Mouse (Mus musculus) embryo, embryonic 10 days (tissue): ENCODE results near the gene Nol6.

Source experiments
- DNase-seq: peaks from one replicate; pipeline ENCODE4 v3.0.0-alpha.2; 2015; ENCODE audit warnings: low spot score

Gene Nol6

DNA sequence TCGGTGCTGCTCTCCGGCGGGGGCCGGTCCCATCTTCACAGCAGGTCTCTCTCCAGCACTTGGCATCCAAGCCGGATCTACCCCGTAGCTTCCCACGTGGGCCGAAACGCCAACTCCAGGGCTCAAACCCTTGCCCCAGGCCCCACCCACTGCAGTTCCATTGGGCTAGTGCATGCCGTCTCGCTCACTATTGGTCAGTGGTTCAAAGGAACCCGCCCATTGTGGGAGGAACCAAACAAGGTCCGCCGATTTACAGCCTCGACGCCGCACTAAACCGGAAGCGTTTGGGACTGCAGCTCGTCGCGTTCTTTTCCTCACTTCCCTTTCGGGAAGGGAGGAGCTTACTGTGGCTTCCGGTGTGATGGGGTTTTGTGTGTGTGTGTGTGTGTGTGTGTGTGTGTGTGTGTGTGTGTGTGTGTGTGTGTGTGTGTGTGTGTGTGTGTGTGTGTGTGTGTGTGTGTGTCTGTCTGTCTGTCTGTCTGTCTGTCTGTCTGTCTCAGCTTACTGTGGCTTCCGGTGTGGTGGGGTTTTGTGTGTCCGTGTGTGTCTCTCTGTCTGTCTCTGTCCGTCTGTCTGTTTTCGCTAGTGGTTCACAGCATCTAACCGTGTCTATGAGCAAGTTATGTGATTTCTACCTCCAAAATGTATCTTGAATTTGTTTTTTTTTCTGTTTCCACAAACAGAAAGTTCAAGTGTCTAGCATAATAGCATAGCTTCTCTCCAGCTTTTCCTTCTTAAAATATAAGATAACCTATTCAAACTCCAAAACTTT, at the start of gene Nol6:
Gene Nol6, minus strand, starts transcription at position 276 of the 772 bp plus-strand sequence.
- DNase-seq: peak; percentile 100

DNA sequence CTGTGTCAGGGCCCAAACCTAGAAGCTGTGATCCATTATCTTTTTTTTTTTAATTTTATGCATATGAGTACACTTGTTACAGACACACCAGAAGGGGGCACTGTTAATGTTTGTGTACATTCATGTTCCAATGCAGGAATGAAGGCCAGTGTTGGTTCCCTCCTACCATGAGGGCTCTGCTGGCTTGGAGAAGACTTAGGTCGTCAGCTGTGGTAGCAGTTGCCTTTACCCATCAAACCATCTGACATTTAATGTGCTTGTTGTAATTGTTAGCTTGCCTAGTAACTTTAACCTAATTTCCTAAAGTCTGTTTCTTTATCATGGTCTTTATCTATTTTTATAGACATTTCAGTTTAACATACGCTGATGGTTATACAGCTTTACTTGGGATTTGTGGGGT, 46.7 kb upstream of the Nol6 start:
- DNase-seq: no peak

DNA sequence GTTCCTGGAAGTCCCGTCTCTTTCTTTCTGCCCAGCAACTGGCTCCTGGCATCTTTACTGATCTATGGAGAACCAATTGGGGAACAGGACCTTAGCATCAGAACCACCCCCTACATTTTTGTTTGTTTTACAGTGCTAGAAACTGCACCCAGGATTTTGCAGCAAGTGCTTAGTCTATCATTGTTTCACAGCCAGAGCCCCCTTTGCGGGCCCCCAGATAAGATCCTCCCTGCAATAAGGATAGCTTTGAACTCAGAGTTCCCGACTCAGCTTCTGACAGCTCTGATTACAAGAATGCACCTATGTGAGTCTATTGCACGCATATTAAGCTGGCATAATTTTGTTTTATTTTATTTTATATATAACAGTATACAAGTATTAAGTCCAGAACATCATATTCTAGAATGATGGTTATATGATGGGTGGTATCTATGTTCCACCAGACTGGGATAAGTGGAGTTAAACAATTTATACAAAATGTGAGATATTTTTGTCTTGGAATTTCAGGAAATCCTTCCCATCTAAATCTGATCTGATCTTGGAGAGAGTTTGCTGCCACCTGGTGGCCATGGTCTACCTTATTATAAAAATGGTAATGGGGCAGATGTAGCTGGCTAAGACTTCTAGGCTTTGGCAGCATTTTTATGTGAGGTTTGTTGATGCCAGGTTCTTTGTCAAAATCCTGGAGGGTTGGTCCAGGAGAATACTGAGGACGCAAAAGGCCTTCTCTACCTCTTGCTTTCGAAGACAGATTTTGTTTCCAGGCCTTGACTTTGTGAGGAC, 41.6 kb upstream of the Nol6 start:
- peak; percentile 86 for DNase-seq

- no peak for DNase-seq
Measured at GRCm38 (mm10) chr4:41164974-41165373, 40.7 kb upstream of the Nol6 start.

GRCm38 (mm10) chr4:41161232-41161631, 37.0 kb upstream of the Nol6 start:
- no peak for DNase-seq

GRCm38 (mm10) chr4:41158251-41158650, 34.0 kb upstream of the Nol6 start:
- no peak for DNase-seq

DNA sequence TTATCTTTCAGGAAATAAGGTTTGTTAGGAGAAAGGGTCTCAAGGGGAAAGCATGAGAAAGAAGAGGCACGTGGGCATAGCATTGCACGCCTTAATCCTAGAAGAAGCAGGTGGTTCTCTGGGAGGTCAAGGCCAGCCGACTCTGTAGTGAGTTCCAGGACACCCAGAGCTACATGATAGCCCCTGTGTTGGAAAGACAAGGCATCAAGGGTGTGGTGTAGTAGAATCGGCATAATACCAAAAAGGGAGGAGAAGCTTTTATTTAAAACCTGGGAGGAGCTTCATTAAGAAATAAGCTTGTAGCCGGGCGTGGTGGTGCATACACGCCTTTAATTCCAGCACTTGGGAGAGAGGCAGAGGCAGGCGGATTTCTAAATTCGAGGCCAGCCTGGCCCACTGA, 32.7 kb upstream of the Nol6 start:
- no peak for DNase-seq

GRCm38 (mm10) chr4:41153146-41153545, 28.9 kb upstream of the Nol6 start:
- no peak for DNase-seq

DNA sequence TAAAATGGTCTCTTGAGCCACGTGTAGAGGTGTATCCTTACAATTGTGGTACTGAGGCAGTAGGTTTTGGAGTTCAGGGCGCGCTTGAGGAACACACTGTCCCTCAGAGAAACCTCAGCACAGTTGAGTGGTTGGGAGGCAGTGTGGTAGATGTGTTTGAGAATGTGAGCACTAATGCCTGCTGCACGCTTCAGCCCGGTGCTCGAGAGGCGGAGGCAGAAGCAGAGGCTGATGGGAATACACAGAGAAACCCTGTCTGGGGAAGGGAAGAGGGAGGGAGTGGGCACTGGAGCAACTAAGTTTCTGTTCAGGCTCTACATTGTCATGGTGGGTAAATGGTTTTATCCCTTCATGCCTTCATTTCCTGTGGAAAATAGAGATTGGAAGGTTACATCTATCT, 26.9 kb upstream of the Nol6 start:
- no peak for DNase-seq

- no peak for DNase-seq
Measured at GRCm38 (mm10) chr4:41149891-41150290, 25.6 kb upstream of the Nol6 start.

DNA sequence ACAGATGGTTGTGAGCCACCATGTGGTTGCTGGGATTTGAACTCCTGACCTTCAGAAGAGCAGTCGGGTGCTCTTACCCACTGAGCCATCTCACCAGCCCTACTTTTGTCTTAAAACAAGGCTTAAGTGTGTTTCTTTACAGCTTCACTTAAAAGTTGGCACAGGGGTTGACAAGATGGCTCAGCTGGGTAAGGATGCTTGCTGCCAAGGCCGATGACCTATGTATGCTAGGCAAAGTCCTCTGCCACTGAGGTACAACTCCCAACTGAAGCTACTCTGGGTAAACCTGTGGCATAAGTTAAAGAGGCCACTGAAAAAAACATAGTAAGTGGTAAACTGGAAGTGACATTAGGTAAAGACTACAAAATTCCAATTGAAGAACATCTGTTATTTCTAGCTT, 18.3 kb upstream of the Nol6 start:
- no peak for DNase-seq

GRCm38 (mm10) chr4:41140174-41140875, 16.1 kb upstream of the Nol6 start:
- DNase-seq: no peak

GRCm38 (mm10) chr4:41136811-41137210, 12.6 kb upstream of the Nol6 start:
- peak; percentile 35 for DNase-seq

DNA sequence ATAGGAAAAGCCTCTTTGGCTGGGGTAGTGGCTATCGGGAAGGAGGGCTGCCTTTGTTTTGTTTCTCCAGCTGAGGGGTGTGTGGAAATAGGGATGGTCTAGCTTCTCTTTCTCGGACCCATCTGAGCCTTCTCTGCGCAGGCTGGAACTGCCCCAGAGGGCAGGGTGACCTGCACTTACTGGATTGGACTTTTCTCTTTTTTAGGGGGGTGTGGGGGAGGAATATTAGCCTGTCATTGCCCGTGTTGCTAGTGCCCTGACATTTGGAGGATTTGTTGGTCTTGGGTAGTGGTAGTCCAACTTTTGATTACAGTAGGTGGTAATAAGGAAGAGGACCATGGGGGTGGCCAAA, 12.2 kb upstream of the Nol6 start:
- peak; percentile 57 for DNase-seq

- peak; percentile 67 for DNase-seq
Measured at GRCm38 (mm10) chr4:41135711-41136453, 11.6 kb upstream of the Nol6 start, which contains the start of gene Ube2r2. Gene Ube2r2, plus strand, starts transcription at chr4:41135743.

GRCm38 (mm10) chr4:41134935-41135710, 10.9 kb upstream of the Nol6 start:
- DNase-seq: peak; percentile 85

DNA sequence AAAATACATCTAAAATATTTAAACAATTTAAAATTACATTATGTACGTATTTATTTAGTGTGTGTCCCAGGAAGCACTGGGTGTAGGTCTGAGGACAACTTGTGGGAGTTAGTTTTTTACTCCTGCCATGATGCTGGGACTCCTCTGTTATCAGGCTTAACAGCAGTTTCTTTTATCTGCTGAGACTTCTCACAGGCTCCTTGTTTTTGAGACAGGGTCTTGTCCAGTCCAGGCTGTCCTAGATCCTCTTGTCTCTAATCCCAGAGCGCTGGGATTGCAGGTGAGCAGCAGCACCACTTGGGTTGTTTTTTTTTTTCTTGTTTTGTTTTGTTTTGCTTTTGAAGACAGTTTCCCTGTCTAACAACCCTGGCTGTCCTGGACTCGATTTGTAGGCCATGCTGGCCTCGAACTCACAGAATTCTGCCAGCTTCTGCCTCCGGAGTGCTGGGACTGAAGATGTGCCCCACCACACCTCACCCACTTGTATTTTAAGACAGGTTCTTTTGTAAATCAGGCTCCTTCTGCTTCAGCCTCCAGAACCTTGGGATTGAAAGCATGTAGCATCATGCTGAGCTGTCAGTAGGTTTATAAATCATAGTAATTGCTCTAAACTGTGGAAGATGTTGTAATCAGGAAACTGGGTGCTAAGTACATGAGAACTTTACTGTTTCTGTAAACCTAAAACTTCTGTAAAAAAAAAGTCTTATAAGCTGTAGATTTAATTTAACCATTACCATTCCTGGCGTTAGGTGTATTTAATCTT, 9.5 kb upstream of the Nol6 start:
- DNase-seq: no peak

DNA sequence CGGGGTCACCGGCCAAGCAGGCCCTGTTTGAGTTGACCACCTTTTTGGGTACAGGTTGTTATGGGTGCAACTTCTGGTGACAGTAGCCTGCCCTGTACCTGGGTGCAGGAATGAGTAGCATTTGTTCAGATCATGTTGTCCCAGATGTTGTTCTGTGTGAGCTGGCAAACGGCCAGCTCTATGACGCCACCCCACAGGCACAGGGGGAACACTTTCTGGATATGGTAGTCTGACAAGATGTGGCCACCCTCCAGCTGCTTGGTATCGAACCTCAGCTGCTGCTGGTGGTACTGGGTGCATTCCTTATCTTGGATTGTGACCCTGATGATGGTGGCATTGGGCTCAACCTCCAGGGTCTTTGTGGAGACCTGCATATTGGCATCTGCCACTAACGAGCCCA, 8.2 kb upstream of the Nol6 start:
- DNase-seq: no peak

GRCm38 (mm10) chr4:41129836-41130235, 5.6 kb upstream of the Nol6 start:
- DNase-seq: no peak

- peak; percentile 82 for DNase-seq
Measured at GRCm38 (mm10) chr4:41129406-41129805, 5.2 kb upstream of the Nol6 start.
